Mouse (Mus musculus) layer of hippocampus, adult 18-20 months (tissue): Measurements from ENCODE around the gene Retreg3. TPM values are rescaled to one million over a fixed set of nuclear protein-coding genes. Genes with fewer than 3 reads are reported as not detected.
"Not testable (repeated sequence)": the region's sequence is repeated elsewhere in the genome, so short reads cannot be mapped to it uniquely, and the experiment has no call there.

Experiments used
- DNase-seq, 2 experiments: peaks; one replicate each; pipeline ENCODE4 v3.0.0; 2022; ENCODE audit warnings: low spot score in 2 of 2
- total RNA-seq, 2 experiments: library from RNA; stranded (reverse); gene quantifications; 2 replicates each; pipeline ENCODE4 v1.2.3; 2021

Retreg3 gene
- total RNA-seq, 2 experiments from 2014 or later = 57.2 to 58.1 TPM

DNA sequence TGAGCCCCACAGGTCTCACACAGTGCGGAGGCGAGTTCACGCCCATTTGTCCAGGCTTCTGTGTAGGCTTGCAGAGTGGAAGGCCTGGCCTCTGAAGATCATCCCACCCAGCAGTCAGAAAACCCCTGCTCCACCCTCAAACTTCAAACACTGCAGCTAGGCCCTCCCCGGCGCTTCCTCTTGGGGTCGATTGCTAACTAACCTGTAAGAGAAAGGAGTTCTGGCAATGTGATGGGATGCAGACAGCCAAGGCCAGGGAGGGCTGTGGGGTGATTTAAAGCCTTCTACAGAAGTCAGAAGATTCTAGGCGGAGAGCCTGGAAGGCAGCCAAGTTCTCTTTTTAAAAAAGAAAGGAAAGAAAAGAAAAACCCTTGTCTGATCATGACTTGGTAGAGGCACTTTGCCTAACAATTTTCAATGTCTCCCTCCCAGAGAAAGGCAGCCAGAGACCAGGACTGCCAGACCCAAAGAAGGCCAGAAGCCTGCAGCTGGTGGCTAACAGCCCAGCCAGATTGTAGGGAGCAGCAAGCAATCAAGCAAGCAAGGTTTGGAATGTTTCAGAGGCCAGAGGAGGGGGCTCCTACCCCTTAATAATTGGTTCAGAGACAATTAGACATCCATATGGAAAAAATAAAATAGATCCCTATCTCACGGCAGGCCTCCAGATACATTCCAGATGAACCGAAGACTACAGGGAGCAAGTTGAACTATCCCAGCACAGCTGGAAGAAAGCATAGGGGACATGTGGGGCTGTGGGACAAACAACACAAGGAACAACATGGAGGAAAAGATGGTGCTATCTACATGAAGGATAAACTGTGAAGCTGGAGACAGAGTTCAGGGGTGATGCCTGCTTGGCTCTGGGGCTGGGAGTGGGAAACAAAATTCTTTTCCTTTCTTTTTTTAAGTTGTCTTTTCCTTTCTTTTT, 29.7 kb upstream of the Retreg3 start:
- no peak for DNase-seq

GRCm38 (mm10) chr11:101148751-101149150, 29.1 kb upstream of the Retreg3 start:
- DNase-seq = no peak

- no peak for DNase-seq
These were observed 26.7 kb upstream of the Retreg3 start for GRCm38 (mm10) chr11:101146377-101146776.

- DNase-seq = peak in 1 of 2 experiments; percentile 63
These were observed 23.9 kb upstream of the Retreg3 start for GRCm38 (mm10) chr11:101143338-101144225.

DNA sequence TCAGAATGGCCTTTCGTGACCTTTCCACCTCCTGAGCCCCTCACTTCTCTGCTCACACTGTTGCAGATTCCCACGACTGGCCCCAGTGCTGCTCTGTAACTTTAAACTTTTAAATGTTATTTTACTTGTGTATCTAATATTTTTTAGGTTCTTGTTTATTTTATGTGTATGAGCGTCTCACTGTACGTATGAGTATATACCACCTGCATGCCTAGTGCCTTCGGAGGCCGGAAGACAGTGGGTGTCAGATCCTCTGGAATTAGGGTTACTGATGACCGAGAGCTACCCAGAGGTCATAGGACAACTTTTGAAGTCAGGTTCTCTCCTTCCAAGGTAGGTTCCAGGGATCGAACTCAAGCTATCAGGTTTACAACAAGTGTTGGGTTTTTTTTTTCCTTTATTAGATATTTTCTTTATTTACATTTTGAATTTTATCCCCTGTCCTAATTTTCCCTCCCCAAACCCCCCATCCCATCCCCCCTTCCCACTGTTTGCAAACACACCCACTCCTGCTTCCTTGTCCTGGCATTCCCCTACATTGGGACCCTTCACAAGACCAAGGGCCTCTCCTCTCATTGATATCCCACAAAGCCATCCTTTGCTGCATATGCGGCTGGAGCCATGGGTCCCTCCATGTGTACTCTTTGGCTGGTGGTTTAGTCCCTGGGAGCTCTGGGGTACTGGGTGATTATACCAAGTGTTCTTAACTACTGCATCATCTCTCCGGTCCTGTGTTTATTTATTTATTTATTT, 22.7 kb upstream of the Retreg3 start:
- no peak for DNase-seq

DNA sequence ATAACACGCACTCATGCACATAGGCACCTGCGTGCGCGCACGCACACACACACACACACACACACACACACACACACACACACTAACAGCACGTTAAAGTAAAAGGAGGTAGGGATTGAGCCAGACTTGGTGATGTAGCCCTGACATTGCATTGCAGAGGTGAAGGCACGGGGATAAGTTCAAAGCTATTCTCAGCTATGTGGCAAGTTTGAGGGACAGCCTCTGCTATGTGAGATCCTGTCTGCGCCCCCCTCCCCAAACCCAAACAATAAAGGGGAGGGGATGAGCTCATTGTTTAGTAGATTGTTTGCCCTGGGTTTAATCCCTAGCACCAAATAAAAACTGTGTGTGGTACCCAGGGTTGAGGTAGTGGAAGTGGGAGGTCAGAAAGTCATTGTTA, 21.4 kb upstream of the Retreg3 start:
- DNase-seq = no peak

DNA sequence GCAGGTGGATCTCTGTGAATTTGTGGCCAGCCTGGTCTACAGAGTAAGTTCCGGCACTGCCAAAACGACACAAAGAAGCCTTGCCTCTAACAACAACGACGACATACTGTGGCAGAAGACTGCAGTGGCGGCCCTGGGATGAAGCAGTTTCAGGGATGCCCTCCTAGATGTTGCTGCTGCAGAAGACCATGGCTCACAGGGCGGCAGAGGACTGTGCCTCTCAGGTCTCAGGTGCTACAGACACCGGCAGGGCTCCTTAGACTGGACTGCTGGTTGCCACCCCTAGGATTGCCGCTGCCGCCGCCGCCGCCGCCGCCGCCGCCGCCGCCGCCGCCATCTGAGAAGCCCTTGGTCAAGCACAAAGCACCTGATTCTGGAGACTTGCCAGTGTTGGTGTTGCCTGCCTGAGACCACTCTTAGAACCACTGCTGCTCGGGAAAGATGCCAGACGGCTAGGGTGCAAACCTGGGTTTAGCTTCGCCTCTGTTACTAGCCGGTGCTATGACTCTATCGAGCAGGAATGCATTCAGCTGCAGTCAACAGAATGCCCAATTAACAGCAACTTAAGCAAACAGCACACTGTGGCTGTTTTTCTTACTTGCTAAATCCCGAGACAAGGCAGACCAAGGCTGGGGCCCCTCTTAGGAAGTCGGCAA, 20.6 kb upstream of the Retreg3 start:
- DNase-seq = no peak

DNA sequence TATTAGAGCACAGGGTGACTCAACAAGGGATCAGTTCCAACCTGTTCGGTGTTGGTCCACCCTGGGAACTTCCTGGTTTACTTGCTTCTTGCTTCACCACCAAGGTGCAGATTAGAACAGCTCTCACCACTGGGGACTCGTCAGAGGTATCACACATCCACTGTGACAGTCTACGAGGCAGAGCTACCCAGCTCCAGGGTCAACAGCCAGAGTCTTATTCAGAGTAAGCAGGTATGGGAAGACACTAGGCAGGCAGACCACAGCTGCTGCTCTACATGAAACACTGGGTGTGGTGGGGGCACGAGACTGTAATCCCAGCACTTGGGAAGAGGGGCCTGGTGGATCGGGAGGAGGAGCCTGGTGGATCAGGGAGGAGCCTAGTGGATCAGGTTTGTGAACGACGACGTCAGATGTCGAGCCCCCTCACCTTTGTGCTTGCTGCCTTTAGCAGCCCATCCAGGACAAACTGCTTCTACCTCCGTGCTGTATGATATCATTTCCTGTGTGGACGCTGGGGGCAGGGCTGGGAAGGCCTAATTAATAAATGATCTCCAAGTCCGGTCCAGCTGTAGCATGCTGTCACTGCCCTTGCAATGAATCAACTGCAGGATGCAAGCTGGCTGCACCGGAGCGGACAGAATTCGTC, 19.0 kb upstream of the Retreg3 start:
- no peak for DNase-seq

DNA sequence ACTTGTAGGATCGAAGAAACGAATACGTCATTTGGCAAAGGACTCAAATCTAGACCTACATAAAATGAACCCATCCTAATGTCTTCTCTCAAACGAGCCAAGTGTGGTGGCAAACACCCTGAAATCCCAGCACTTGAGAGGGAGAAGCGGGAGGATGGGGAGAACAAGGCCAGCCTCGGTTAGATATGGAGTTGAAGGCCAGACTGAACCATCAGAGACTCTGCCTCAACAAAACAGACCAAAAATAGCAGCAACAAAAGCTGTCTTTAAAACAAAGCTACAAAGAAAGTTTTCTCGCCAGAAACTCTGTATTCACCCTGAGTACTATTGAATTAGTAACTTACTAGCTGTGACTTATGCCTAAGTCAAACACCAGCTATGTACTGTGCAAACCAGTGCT, 17.3 kb upstream of the Retreg3 start:
- no peak for DNase-seq

GRCm38 (mm10) chr11:101134217-101134865, 14.6 kb upstream of the Retreg3 start:
- DNase-seq = peak in 1 of 2 experiments; percentile 45

GRCm38 (mm10) chr11:101133037-101133436, 13.3 kb upstream of the Retreg3 start:
- no peak for DNase-seq

DNA sequence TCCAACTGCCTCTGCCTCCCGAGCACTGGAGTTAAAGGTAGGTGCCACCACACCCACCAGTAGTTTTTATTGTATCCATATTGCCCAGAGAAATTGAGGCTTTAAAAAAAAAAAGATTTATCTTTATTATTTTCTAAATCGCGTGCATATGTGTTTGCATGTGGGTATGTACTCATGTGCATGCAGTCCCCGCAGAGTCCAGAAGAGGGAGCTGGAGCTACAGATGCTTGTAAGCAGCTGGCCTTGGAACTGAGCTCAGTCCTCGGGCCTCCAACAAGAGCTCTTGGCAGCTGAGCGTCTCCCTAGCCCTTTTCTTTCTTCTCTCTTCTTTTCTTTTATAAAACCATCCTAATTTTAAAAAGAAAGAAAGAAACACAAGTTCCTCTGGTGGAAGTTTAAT, 12.0 kb upstream of the Retreg3 start:
- no peak for DNase-seq

DNA sequence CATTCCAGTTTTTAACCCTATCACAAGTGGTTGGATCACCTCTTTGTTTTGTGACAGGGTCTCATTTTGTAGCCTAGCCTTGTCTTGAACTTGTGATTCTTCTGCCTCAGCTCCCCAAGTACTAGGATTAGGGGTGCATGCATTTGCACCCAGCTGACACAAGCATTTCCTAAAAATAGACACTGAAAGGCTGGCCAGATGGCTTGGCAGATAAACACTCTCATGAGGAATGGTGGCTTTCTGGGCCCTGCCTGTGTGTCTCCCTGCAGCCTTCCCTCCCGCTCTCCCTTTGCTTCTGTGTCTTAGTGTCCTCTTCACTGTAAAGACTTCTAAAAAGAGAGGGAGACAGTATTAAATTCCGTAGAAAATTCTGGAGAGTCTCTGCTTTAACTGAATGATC, 11.5 kb upstream of the Retreg3 start:
- DNase-seq = peak in 1 of 2 experiments; percentile 50

DNA sequence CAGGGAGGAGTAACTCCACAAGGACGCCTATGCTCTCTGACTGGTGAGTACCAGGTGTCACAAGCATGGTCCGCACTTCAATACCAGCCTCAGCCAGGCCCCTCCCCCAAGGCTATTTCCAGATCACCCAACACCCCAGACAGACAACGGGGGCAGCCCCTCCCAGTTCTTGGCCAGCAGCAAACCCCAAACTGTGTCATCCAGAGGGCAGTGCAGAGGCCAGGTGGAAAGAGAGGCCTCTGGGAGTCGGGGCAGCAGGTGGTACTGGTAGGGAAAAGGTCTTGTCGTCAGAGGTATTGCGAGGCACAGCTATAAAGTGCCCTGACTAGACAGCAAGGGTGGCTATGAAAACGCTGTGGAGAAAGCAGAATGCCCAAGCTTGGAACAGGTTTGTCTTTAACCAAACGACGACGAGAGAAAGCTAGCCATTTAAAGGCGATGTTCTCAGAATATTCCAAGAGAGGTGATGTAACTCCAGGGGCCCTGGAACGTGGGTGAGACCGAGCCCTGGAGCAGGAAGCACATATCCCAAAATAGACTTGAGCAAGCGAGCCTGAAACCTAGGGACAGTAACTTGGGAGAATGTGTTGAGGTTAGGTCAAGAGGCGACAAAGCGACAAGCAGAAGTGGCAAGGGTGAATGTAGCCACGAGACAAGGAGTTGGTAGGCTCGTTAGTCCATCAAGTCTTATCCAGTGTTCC, 10.5 kb upstream of the Retreg3 start:
- DNase-seq = no peak

- no peak for DNase-seq
These were observed 9.4 kb upstream of the Retreg3 start for GRCm38 (mm10) chr11:101128996-101129577.

GRCm38 (mm10) chr11:101127075-101127474, 7.4 kb upstream of the Retreg3 start:
- no peak for DNase-seq

DNA sequence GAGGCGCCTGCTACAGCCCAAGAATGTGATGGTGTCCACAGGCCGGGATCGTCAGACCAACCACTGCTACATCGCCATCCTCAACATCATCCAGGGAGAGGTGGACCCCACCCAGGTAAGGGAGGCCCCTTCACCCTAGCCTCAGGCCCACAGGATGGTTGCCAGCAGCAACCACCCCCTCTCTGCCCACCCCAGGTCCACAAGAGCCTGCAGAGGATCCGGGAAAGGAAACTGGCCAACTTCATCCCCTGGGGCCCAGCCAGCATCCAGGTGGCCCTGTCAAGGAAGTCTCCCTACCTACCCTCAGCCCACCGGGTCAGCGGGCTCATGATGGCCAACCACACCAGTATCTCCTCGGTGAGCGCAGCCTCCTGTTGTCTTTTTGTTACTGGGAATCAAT, 5.3 kb upstream of the Retreg3 start:
- not testable (repeated sequence) for DNase-seq

DNA sequence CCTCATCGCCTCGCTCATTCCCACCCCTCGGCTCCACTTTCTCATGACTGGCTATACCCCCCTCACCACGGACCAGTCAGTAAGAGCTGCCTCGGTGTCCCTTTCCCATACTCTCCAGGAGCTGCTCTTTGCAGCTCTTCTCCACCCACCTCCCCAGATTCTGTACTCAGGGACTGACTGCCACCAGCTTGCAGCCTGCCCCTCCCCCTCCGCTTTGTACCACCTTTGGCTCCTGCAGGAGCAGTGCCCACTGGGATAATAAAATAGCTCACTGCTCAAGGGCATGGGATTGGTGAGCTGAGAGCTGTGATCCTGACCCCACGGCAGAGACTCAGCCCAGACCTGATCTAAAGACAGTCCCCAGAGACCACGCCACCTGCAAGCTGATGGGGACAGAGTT, 4.8 kb upstream of the Retreg3 start:
- DNase-seq = not testable (repeated sequence)
